Mouse (Mus musculus) neural tube, embryonic 12.5 days (tissue): ENCODE results near the gene Col25a1. TPM values are rescaled to one million over a fixed set of nuclear protein-coding genes. Genes with fewer than 3 reads are reported as not detected.

ENCODE experiments used
- ATAC-seq: fragments of 200-750 bp; cut with Nextera tagmentation; 2 replicates; pipeline ENCODE4 v1.8.0; 2017; ENCODE audit warnings: low read depth, mild to moderate bottlenecking, moderate TSS enrichment, moderate library complexity; ENCODE audit not compliant: low FRiP score
- H3K27ac ChIP-seq: fragments of 300-500 bp; sonication (generic); 2 replicates; pipeline ENCODE4 v1.5.1; 2016
- H3K27me3 ChIP-seq: fragments of 300-500 bp; sonication (generic); replicated peaks from 2 replicates; pipeline ENCODE4 v1.6.1; 2016; ENCODE audit warnings: mild to moderate bottlenecking
- H3K36me3 ChIP-seq: fragments of 300-500 bp; sonication (generic); 2 replicates; pipeline ENCODE4 v1.6.1; 2016; ENCODE audit warnings: mild to moderate bottlenecking
- H3K4me1 ChIP-seq: fragments of 300-500 bp; sonication (generic); 2 replicates; pipeline ENCODE4 v1.6.1; 2016
- H3K4me2 ChIP-seq: fragments of 300-500 bp; sonication (generic); replicated peaks from 2 replicates; pipeline ENCODE4 v1.6.1; 2016; ENCODE audit warnings: mild to moderate bottlenecking
- H3K4me3 ChIP-seq: fragments of 300-500 bp; sonication (generic); 2 replicates; pipeline ENCODE4 v1.5.1; 2016
- H3K9ac ChIP-seq: fragments of 300-500 bp; sonication (generic); 2 replicates; pipeline ENCODE4 v1.6.1; 2016; ENCODE audit warnings: mild to moderate bottlenecking
- H3K9me3 ChIP-seq: fragments of 300-500 bp; sonication (generic); 2 replicates; pipeline ENCODE4 v1.6.1; 2016; ENCODE audit warnings: mild to moderate bottlenecking
- WGBS: fragments of 180-500 bp; shearing (Covaris S2); methylation state at CpG from one replicate; pipeline ENCODE4 v1.1.7; 2016; 5-methylcytosine and 5-hydroxymethylcytosine counted together
- polyA plus RNA-seq: library from polyadenylated mRNA; unstranded; fragments of >200 nt; fragmentation: Nextera tagmentation; extraction: Ambion mirVana; gene quantifications from 2 replicates; pipeline ENCODE4 v1.2.1, GENCODE M21; 2016

The Col25a1 gene
- polyA plus RNA-seq, 1 experiment from 2014 or later = 5.4 TPM

DNA sequence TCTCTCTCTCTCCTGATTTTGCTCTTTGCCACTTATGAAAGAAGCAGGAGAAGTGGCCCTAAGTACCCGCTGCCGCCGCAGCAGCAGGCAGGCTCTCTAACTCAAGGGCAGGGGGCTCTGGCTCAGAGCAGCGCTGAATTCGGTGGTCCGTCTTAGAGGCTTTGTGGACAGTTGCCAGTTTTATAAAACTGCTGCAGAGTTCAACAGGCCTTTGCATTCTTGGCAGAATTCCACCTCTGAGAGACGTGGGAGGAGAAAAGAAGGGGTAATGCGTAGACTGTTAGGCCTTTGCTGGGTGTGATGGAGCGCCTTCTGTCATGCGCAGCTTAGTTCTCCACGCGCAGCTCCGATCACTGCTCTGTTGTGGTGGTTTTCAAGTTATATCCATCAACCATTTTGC, 206.6 kb downstream of the Col25a1 start:
- peak; percentile 44; the same call in 1 of the 2 replicates for ATAC-seq
- Histone ChIP-seq H3K9ac (no peak overlapping the region), H3K36me3 (no peaks in the 10 kb centered on the region), H3K9me3 (no peaks in the 10 kb centered on the region), H3K4me2 (peak overlapping the region; percentile 32; the same call in 1 of the 2 replicates), H3K4me3 (no peak overlapping the region), H3K27ac (no peak overlapping the region), H3K4me1 (no peaks in the 10 kb centered on the region), H3K27me3 (no peaks in the 10 kb centered on the region)
- WGBS = 55% methylated on average over 13 of the region's 13 CpGs

DNA sequence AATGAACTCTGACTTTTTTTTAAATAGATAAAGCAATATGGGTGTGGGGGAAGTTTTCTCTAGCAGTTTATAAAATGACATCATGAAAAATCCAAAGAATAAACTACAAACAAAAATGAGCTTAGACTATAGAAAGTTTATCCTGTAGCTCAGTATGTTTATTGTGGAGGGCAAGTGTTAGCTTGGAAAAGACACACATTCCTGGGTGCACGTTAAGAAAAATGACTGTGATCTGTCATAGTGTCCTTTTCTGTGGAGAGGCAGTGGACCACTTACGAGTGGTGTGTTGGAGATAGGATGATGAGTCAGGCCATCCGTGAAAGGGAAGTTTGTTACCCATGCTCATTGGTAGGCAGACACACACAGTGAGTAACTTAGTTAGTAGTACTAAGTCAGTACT, 207.1 kb downstream of the Col25a1 start:
- no peak overlapping the region for H3K4me2 ChIP-seq

DNA sequence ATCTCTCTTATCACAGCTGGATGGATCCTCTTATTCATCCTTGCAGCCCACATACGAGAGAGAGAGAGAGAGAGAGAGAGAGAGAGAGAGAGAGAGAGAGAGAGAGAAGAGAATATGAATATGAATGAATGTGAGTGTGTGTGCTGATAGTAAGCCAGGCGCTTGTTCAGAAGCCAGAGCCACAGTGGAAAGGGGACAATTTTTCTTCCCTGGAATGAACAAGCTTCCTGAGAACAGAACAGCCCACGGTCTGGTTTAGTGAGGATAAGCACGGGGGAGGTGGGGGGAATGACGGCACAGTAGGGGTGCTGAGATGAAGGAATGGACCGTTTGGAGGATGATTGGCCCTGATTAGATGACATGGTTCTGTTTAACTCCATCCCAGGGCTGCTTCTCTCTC, 218.9 kb downstream of the Col25a1 start:
- no peak overlapping the region for H3K4me2 ChIP-seq
- H3K9me3 ChIP-seq = no peaks in the 10 kb centered on the region
- H3K4me3 ChIP-seq = no peak overlapping the region
- no peaks in the 10 kb centered on the region for H3K36me3 ChIP-seq
- no peaks in the 10 kb centered on the region for H3K4me1 ChIP-seq
- ATAC-seq = no peak
- no peak overlapping the region for H3K9ac ChIP-seq
- WGBS = 61% methylated on average over 6 of the region's 6 CpGs
- H3K27ac ChIP-seq = no peak overlapping the region
- no peaks in the 10 kb centered on the region for H3K27me3 ChIP-seq

More for the DNA sequence above, 207.1 kb downstream of the Col25a1 start:
- ATAC-seq = no peak
- Histone ChIP-seq H3K4me3 (no peak overlapping the region), H3K36me3 (no peaks in the 10 kb centered on the region), H3K27me3 (no peaks in the 10 kb centered on the region), H3K27ac (no peak overlapping the region), H3K4me1 (no peaks in the 10 kb centered on the region), H3K9ac (no peak overlapping the region), H3K9me3 (no peaks in the 10 kb centered on the region)
- WGBS = 77% methylated on average over 3 of the region's 3 CpGs

DNA sequence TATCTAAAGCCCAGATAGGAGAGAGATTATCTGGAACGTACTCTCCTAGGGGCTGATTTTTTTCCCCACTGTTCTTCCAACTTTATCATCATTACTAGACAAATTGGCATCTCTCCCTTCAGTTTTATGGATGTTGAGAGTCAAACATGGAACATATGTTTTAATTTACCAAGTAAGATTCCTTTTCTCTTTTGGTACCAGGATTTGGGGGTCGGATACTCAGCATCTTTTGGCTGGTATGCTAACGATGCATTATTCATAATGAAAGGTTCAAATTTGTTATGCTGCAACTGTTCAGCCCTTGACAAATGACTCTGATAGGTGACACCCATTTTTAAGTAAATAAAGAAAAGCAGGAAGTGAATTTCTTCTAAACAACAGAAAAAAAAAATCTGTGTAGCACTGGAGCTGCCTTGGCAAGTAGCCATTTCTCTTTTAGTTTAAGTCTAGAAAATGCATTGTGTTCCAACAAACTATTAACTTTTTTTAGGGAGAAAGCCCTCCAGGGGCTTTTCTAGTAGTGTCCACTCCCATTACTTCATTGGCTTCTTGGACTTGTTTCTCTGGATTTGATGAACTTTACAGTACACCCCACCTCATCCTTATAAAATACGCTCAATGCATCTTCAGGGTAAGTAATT, 223.2 kb downstream of the Col25a1 start:
- Histone ChIP-seq H3K27ac (no peak overlapping the region), H3K36me3 (no peaks in the 10 kb centered on the region), H3K4me3 (no peak overlapping the region), H3K9ac (no peak overlapping the region), H3K4me1 (no peaks in the 10 kb centered on the region), H3K4me2 (no peak overlapping the region), H3K9me3 (no peaks in the 10 kb centered on the region), H3K27me3 (no peaks in the 10 kb centered on the region)
- WGBS = 91% methylated on average over 4 of the region's 4 CpGs
- no peak for ATAC-seq

DNA sequence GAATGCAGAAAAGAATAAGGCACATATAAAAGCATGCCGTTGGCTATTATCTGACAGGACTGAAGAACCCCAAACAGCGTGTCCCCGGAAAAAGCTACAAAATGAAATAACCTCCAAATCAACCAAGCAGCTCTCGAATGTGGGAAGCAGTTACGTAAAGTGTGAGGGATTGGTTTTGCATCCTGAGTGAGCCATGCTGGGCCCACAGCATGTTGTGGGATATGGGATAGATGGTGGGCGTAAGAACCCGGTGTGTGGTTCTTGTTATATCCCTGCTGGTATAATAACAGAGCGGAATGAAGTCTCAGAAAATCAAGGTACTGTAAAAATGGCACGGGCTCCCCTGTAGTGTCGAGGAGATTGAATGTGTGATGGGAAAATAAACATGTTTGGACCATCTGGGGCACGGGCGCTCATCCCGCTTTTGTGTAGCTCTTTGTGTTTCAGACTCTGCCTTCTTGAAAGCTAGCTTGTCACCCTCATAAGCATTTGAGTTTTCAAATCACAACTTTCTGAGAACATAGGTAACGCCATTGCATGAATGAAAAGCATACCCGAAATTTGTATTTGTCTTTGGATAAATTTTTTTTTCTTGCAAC, 225.4 kb downstream of the Col25a1 start:
- Histone ChIP-seq H3K9me3 (no peaks in the 10 kb centered on the region), H3K27ac (no peak overlapping the region), H3K4me3 (no peak overlapping the region), H3K27me3 (no peaks in the 10 kb centered on the region), H3K9ac (no peak overlapping the region), H3K4me1 (no peaks in the 10 kb centered on the region), H3K36me3 (no peaks in the 10 kb centered on the region), H3K4me2 (no peak overlapping the region)
- WGBS = 85% methylated on average over 15 of the region's 15 CpGs
- ATAC-seq = no peak

DNA sequence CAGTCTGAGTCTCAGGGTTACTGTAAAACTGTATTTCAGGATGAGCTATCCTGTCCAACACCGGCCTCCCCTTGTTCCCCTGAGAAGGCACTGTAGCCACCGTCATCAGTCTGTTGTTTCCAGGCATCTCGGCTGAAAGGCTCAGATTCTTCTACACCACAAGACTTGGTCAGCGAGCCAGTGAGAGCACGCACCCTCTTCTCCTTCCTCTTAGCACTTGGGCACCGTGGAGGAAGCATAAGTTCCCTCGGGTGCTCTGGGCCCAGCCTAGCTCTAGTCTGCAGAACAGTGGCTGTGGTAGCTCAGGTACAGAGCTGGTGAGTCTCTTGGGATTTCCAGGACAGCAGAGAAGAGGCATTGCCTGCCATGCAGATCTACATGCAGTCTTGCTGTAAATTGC, 229.5 kb downstream of the Col25a1 start:
- 76% methylated on average over 7 of the region's 7 CpGs for WGBS
- H3K9ac ChIP-seq = no peak overlapping the region

DNA sequence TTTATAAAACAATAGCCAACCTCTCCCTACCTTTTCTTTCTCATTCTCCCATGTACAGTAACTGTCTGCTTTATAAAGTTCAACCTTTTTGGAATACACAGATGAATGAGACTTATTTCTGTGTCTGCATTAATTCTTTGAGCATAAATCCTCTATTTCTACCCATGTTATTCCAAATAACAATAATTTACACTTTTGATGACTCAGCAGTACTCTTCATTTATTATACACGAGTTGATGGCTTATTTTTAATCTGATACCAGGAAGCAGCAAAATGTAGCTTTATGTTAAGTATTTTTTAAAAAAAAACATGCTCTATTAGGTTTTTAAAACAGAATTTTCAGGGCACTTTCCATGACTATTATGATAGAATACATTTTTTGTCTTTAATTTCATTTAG, 230.6 kb downstream of the Col25a1 start:
- Histone ChIP-seq H3K9ac (no peak overlapping the region), H3K4me3 (no peak overlapping the region), H3K27ac (no peak overlapping the region), H3K27me3 (no peaks in the 10 kb centered on the region), H3K4me1 (no peaks in the 10 kb centered on the region), H3K36me3 (no peaks in the 10 kb centered on the region), H3K9me3 (no peaks in the 10 kb centered on the region), H3K4me2 (no peak overlapping the region)
- 70% methylated on average over 1 of the region's 1 CpGs for WGBS
- ATAC-seq = no peak

More for the DNA sequence above, 229.5 kb downstream of the Col25a1 start:
- Histone ChIP-seq H3K27ac (no peak overlapping the region), H3K27me3 (no peaks in the 10 kb centered on the region), H3K4me2 (no peak overlapping the region), H3K4me3 (no peak overlapping the region), H3K36me3 (no peaks in the 10 kb centered on the region), H3K4me1 (no peaks in the 10 kb centered on the region), H3K9me3 (no peaks in the 10 kb centered on the region)
- no peak for ATAC-seq

DNA sequence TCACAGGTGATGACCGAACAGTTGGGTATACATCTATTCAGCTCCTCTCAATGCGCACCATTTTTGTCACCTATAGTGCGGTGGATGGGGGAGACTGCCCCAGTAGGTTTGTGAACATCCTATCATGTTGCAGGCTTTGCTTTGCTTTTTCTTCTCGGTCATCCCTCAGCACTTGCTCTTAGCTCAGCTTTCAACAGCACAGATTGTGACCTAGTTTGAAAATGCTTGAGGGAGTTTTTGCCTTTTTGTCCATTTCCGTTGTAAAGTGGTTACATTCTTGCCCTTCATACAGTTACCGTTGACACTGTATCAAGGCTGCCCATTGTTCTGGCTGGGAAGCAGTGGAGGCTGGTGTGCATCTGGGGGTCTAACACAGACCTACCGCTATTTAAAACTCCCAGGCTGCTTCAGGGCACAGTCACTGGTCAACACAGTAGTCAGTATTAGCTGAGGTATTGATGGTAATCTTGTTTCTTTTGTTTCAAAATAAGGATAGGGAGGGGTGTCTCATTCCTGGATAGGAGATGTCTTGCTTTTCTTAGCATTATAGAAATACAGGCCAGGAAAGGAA, 231.6 kb downstream of the Col25a1 start:
- Histone ChIP-seq H3K27ac (no peak overlapping the region), H3K4me3 (no peak overlapping the region), H3K27me3 (no peaks in the 10 kb centered on the region), H3K9ac (no peak overlapping the region), H3K4me2 (no peak overlapping the region), H3K36me3 (no peaks in the 10 kb centered on the region), H3K9me3 (no peaks in the 10 kb centered on the region), H3K4me1 (no peaks in the 10 kb centered on the region)
- WGBS = 84% methylated on average over 7 of the region's 7 CpGs
- ATAC-seq = no peak

DNA sequence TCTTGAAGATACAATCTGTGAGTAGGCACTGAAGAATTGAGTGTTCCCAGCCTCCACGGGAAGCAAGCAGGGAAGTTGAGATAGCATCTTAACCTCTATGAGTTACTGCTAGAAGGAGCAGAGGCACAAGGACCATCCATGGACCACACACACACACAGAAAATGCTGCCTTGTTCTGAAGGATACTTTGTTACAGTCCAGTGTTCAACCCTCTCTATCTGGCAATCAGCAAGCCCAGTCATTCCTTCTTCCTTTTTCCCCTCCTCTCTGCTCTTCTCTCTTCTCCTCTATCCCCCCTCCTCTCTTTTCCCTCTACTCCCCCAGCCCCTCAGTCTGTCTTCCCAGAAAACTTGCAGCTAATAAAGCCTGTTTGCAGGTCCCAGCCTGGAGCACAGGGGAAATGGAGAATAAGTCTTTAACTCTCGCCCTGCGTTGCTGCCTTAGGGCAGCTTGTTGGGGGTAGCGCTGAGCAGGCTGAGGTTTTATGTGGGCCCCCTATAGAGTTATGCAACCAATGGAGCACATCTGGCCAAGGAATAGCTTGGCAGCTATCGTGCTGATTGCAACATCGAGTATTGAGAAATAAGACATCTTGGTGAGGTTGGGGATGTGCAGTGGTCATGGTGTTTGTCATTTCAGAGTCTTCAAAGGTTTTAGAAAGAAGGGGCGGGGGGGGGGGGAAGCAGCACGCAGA, 235.8 kb downstream of the Col25a1 start:
- Histone ChIP-seq H3K4me2 (no peak overlapping the region), H3K36me3 (no peaks in the 10 kb centered on the region), H3K27me3 (no peaks in the 10 kb centered on the region), H3K27ac (no peak overlapping the region), H3K9me3 (no peaks in the 10 kb centered on the region), H3K4me3 (no peak overlapping the region), H3K9ac (no peak overlapping the region), H3K4me1 (no peaks in the 10 kb centered on the region)
- WGBS = 50% methylated on average over 8 of the region's 8 CpGs
- ATAC-seq = no peak

DNA sequence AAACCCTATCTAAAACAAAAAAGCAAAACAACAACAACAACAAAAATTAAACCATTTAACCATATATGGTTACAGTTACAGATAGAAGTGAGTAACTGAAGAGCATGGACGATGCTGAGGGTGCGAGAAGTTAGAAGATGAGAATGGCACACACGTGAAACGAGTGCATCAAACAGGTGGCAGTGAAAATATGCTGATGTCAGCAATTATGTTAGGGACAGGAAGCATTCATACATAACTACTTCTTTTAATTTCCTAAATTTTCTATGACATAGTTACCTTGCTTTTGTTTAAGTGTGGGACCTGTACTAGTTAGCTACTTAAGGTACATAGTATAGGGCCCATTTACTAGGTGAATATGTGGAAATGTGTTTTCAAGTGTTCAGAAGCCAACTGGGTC, 237.1 kb downstream of the Col25a1 start:
- Histone ChIP-seq H3K4me2 (no peak overlapping the region), H3K4me3 (no peak overlapping the region), H3K27me3 (no peaks in the 10 kb centered on the region), H3K4me1 (no peaks in the 10 kb centered on the region), H3K9me3 (no peaks in the 10 kb centered on the region), H3K36me3 (no peaks in the 10 kb centered on the region), H3K27ac (no peak overlapping the region), H3K9ac (no peak overlapping the region)
- ATAC-seq = no peak
- WGBS = 98% methylated on average over 4 of the region's 4 CpGs

DNA sequence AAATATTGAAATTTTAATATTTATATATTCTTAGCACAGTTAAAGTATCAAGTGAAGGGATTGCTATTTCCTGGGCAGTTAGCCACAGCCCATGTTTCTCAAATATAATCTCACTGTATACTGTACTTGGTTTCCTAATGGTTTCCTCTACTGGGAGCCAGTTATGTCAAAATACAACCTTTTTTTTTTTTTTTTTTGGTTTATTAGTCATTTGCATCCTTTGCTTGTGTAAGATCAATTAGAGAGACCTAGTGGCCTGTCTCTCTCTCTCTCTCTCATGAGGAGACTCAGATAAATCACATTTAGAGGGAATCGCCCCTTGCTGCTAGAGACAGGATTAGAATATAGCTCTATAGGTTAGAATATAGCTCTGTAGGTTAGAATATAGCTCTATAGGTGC, 237.8 kb downstream of the Col25a1 start:
- WGBS = 91% methylated on average over 1 of the region's 1 CpGs
- Histone ChIP-seq H3K9me3 (no peaks in the 10 kb centered on the region), H3K4me1 (no peaks in the 10 kb centered on the region), H3K36me3 (no peaks in the 10 kb centered on the region), H3K9ac (no peak overlapping the region), H3K4me2 (no peak overlapping the region), H3K4me3 (no peak overlapping the region), H3K27me3 (no peaks in the 10 kb centered on the region), H3K27ac (no peak overlapping the region)
- no peak for ATAC-seq

DNA sequence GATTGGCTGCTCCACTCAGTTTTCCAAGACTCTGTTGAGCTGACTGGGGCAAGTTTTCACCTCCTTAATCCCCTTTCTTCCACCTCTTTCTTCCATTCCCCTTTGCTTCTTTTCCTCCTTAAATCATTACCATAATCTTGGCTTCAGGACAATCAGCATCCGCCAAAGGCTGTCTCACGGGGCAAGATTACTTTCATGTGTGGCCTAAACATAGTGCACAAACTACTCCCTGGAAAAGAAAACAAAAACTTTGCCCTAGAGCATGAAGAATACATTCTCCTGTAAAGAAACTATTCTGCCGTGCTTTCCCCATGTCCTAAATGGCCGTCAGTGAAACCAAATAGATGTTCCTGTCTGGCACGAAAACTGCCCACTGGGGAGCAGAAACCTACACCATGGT, 238.9 kb downstream of the Col25a1 start:
- Histone ChIP-seq H3K9me3 (no peaks in the 10 kb centered on the region), H3K9ac (no peak overlapping the region), H3K4me2 (no peak overlapping the region), H3K27me3 (no peaks in the 10 kb centered on the region), H3K4me3 (no peak overlapping the region), H3K27ac (no peak overlapping the region), H3K36me3 (no peaks in the 10 kb centered on the region), H3K4me1 (no peaks in the 10 kb centered on the region)
- ATAC-seq = no peak
- 77% methylated on average over 5 of the region's 5 CpGs for WGBS
